Mouse (Mus musculus) bone marrow, adult 2 months (tissue): ENCODE results near the gene Abhd6.

Experiments used
- CTCF ChIP-seq: fragments of 200-500 bp; IDR thresholded peaks from 2 replicates; pipeline ENCODE4 v1.5.1; 2011; ENCODE audit warnings: low read length, control low read depth; ENCODE audit not compliant: control insufficient read depth, insufficient read depth
- POLR2A ChIP-seq: fragments of 200-500 bp; IDR thresholded peaks from 2 replicates; pipeline ENCODE4 v1.6.1; 2011; ENCODE audit warnings: low read depth, mild to moderate bottlenecking, control low read depth, low read length, borderline replicate concordance; ENCODE audit not compliant: control insufficient read depth

- TF ChIP-seq CTCF = no peak
- TF ChIP-seq POLR2A = no peak
These were observed 12.7 kb upstream of the Abhd6 start for GRCm38 (mm10) chr14:7989961-7990360.
